In genomic region chr16:5233418-5234313, GRCm38 (mm10) we compare ENCODE assay signal across 8 mouse cellular contexts. TPM values are rescaled to one million over a fixed set of nuclear protein-coding genes. Genes with fewer than 3 reads are reported as not detected.
DNase-seq lines count a peak whose midpoint lies in the region; ATAC-seq and TF ChIP-seq lines count a peak whose summit lies in the region.

Gene Alg1 (plus strand): TSS chr16:5233621.

- H3K36me3 ChIP-seq in hindbrain, postnatal 0 days (ENCODE audit: insufficient read depth, low read length), result no peaks in the 10 kb centered on the region

- H3K4me3 ChIP-seq in gastrocnemius, adult 2 months, result peak within 1 kb of the TSS; percentile 89
- H3K4me3 ChIP-seq in hindbrain, postnatal 0 days (ENCODE audit: low read length), result peak within 1 kb of the TSS; percentile 74
- H3K4me3 ChIP-seq in left cerebral cortex, adult 2 months, result peak within 1 kb of the TSS; percentile 78

- 2% methylated on average over 47 of the region's 47 CpGs for WGBS in hindbrain, postnatal 0 days

- no peaks in the 10 kb centered on the region for H3K27me3 ChIP-seq in hindbrain, postnatal 0 days (ENCODE audit: insufficient read depth, low read length)

- H3K27ac ChIP-seq in gastrocnemius, adult 2 months, result peak within 1 kb of the TSS; percentile 96
- H3K27ac ChIP-seq in hindbrain, postnatal 0 days, result peak within 1 kb of the TSS; percentile 72
- H3K27ac ChIP-seq in left cerebral cortex, adult 2 months, result peak within 1 kb of the TSS; percentile 91

- TF ChIP-seq CTCF in gastrocnemius, adult 2 months (IDR thresholded peaks at IDR 0.05), result no peak
- TF ChIP-seq CTCF in hindbrain, postnatal 0 days (IDR thresholded peaks at IDR 0.05; ENCODE audit: low read depth), result no peak
- TF ChIP-seq CTCF in left cerebral cortex, adult 2 months (IDR thresholded peaks at IDR 0.05), result no peak; the same call in 1 of the 2 replicates

- no peaks in the 10 kb centered on the region for H3K9me3 ChIP-seq in hindbrain, postnatal 0 days (ENCODE audit: low read length)

- peak within 1 kb of the TSS; percentile 81 for H3K4me2 ChIP-seq in hindbrain, postnatal 0 days (ENCODE audit: low read depth, low read length)

- intact Hi-C loops in gastrocnemius, adult 2 months (cut with DNase I), result loop anchor here (1.0 kb wide), 1 partner anchor 22 kb away; the partner anchor contains the start of gene Eef2kmt
- intact Hi-C loops in left cerebral cortex, adult 2 months (cut with DNase I), result loop anchor here (1.0 to 2.0 kb wide), 3 partner anchors 21 to 183 kb away; partner anchors contain the start of genes Eef2kmt and Ubn1

- DNase-seq in ZHBTc4 (ENCODE audit: low read depth, low spot score), result peak; percentile 98
- DNase-seq in gastrocnemius, adult 2 months, result peak; percentile 97
- peak; percentile 97 for DNase-seq in hindbrain, postnatal 0 days (ENCODE audit: low spot score)
- DNase-seq in left cerebral cortex, adult 2 months (ENCODE audit: extremely low spot score in 1 of 2, low spot score in 2 of 2), result peak; percentile 95 to 96
- DNase-seq in right cerebral cortex, adult 2 months (ENCODE audit: low spot score in 2 of 2), result peak; percentile 91 to 93
- DNase-seq in urinary bladder, postnatal 14 days (ENCODE audit: low spot score), result peak; percentile 95

- peak within 1 kb of the TSS; percentile 74 for H3K9ac ChIP-seq in hindbrain, postnatal 0 days (replicated peaks; ENCODE audit: low read length)

- H3K4me1 ChIP-seq in hindbrain, postnatal 0 days (ENCODE audit: insufficient read depth, low read length), result peaks cover 10% of the 10 kb centered on the region

- peak; percentile 96 for ATAC-seq in common myeloid progenitor, adult 5-6 weeks (replicated peaks; ENCODE audit: low read depth, poor library complexity, severe bottlenecking)
- peak; percentile 98 for ATAC-seq in hindbrain, postnatal 0 days
- ATAC-seq in megakaryocyte, adult 5-6 weeks (ENCODE audit: poor library complexity, severe bottlenecking), result peak; percentile 95

RNA-seq across cellular contexts. Expression of gene Alg1, which starts in this region (rescaled TPM):
- 21.5 and 23.6 TPM in 2 replicates for total RNA-seq in common myeloid progenitor, adult 5-6 weeks (2017)
- 10 to 100 TPM; 10.0 to 10.4 TPM for total RNA-seq in gastrocnemius, adult 2 months (2021)
- 44.4 and 53.7 TPM in 2 replicates for total RNA-seq in hindbrain, postnatal 0 days (2014; rRNA removed)
- polyA plus RNA-seq in hindbrain, postnatal 0 days (2015; fragmentation: Nextera tagmentation; extraction: Ambion mirVana), result 38.9 and 40.6 TPM in 2 replicates
- total RNA-seq in left cerebral cortex, adult 2 months (2021), result 10 to 100 TPM; 25.5 to 26.8 TPM
- 13.7 and 19.5 TPM in 2 replicates for total RNA-seq in megakaryocyte, adult 5-6 weeks (2015)
- total RNA-seq in megakaryocyte, adult 5-6 weeks (2017), result 20.0 and 23.4 TPM in 2 replicates

Comparison
In these comparisons a context has a peak if more than half of its experiments do, and no peak if none do; other contexts are left out.
1. Peak in every context shown above with its lines: DNase-seq, ATAC-seq, H3K4me3 ChIP-seq and H3K27ac ChIP-seq.